14 mouse cellular contexts compared by ENCODE assay signal in genomic region chr4:74586400-74586799, GRCm38 (mm10).
DNase-seq lines count a peak whose midpoint lies in the region.
"Had no signal": no experiment of that assay in that cellular context is flagged by ENCODE, and none has a peak within 500 bp of the region (broad histone marks: within the 10 kb centered on the region; RNA-seq: fewer than 3 reads in every experiment).

No protein-coding gene starts in this region.

- peak; percentile 12 for DNase-seq in adrenal gland, adult 2 months
- DNase-seq in adrenal gland, postnatal 4 days (ENCODE audit: low spot score in 2 of 2) = no peak
- DNase-seq in adrenal gland, postnatal 14 days = peak; percentile 18
- DNase-seq in adrenal gland, postnatal 36 days = no peak
- DNase-seq in Muller cell, postnatal 12 days (ENCODE audit: inconsistent ontology term) = peak; percentile 6
- DNase-seq: adrenal gland, adult 8-10 months; B cell, adult 2 months; cerebellum, adult 11 months; cerebellum, adult 18-20 months; cerebellum, adult 8-10 months; cerebellum, adult 9-11 months; cerebellum, postnatal 14 days; cerebellum, postnatal 36 days; embryo, embryonic 11 days had no signal

Comparison
In these comparisons a context has a peak if more than half of its experiments do, and no peak if none do; other contexts are left out.
1. DNase-seq: peak in adrenal gland, adult 2 months (single experiment), adrenal gland, postnatal 14 days (single experiment) and Muller cell, postnatal 12 days (single experiment); none in adrenal gland, postnatal 4 days (0 of 2) and adrenal gland, postnatal 36 days (0 of 2).